Mouse (Mus musculus): Measurements from ENCODE around the gene Grin2b. TPM values are rescaled to one million over a fixed set of nuclear protein-coding genes. Genes with fewer than 3 reads are reported as not detected.

Grin2b gene
- 0.01 TPM for polyA plus RNA-seq (2017; shearing (Covaris generic))

GRCm38 (mm10) chr6:136173191-136173896 lies at the start of gene Grin2b:
Gene Grin2b, minus strand, starts transcription at chr6:136173511.

Other genes with a start within 250 kb of the Grin2b start
- 0.18 TPM for gene Gm8994, start 154.0 kb upstream of the Grin2b start, polyA plus RNA-seq (2017; shearing (Covaris generic))
- 2.0 TPM for gene E330021D16Rik, start 242.1 kb upstream of the Grin2b start, polyA plus RNA-seq (2017; shearing (Covaris generic))